Mouse (Mus musculus): ENCODE measurements around the gene Olfr868.

Olfr868 gene

GRCm38 (mm10) chr9:20098326-20098725 is at the start of gene Olfr868:
Olfr868 (plus strand) TSS chr9:20098626.
- no peak for DNase-seq (ENCODE audit: low spot score in 2 of 2)

- DNase-seq (ENCODE audit: low spot score in 2 of 2), result no peak
These were observed 41.0 kb upstream of the Olfr868 start, which contains the start of gene Olfr867 for GRCm38 (mm10) chr9:20057462-20057861. Olfr867 (minus strand) TSS chr9:20057562.

- DNase-seq (ENCODE audit: low spot score in 2 of 2), result no peak
These were observed 28.2 kb upstream of the Olfr868 start for GRCm38 (mm10) chr9:20070236-20070635.

- DNase-seq (ENCODE audit: low spot score in 2 of 2), result no peak
These were observed 27.1 kb upstream of the Olfr868 start for GRCm38 (mm10) chr9:20071291-20071690.

GRCm38 (mm10) chr9:20073523-20074177 is 24.8 kb upstream of the Olfr868 start:
- DNase-seq (ENCODE audit: low spot score in 2 of 2), result no peak

GRCm38 (mm10) chr9:20128709-20129108 is 30.3 kb downstream of the Olfr868 start, which contains the start of gene Olfr869:
Olfr869 (plus strand) TSS chr9:20129009.
- DNase-seq (ENCODE audit: low spot score in 2 of 2), result no peak

GRCm38 (mm10) chr9:20149706-20150105 is 51.3 kb downstream of the Olfr868 start:
- no peak for DNase-seq (ENCODE audit: low spot score in 2 of 2)
